Mouse (Mus musculus) cerebellum, adult 11-12 months (tissue): ENCODE results near the gene Panx2.
A peak's percentile ranks its signal among the peaks of the same experiment; 100 is the strongest.

Experiments
- DNase-seq: peaks from one replicate; pipeline ENCODE4 v3.0.0; 2022

The Panx2 gene

GRCm38 (mm10) chr15:89059161-89059931 is at the start of gene Panx2:
Panx2 (plus strand) TSS chr15:89059734.
- DNase-seq: peak; percentile 80

GRCm38 (mm10) chr15:89016722-89017121 is 42.8 kb upstream of the Panx2 start:
- DNase-seq: no peak

- no peak for DNase-seq
These were observed 39.4 kb upstream of the Panx2 start for GRCm38 (mm10) chr15:89020085-89020484.

- DNase-seq: no peak
These were observed 39.0 kb upstream of the Panx2 start for GRCm38 (mm10) chr15:89020492-89020891.

GRCm38 (mm10) chr15:89044381-89044780 is 15.2 kb upstream of the Panx2 start:
- DNase-seq: no peak

- no peak for DNase-seq
These were observed 13.2 kb upstream of the Panx2 start for GRCm38 (mm10) chr15:89046356-89046755.

GRCm38 (mm10) chr15:89054666-89055065 is 4.9 kb upstream of the Panx2 start:
- no peak for DNase-seq

- peak; percentile 54 for DNase-seq
These were observed 798 bp upstream of the Panx2 start for GRCm38 (mm10) chr15:89058736-89059135.

GRCm38 (mm10) chr15:89060032-89060681 is 623 bp downstream of the Panx2 start:
- DNase-seq: peak; percentile 75

GRCm38 (mm10) chr15:89060811-89061460 is 1.4 kb downstream of the Panx2 start:
- DNase-seq: peak; percentile 50

GRCm38 (mm10) chr15:89061761-89062517 is 2.4 kb downstream of the Panx2 start:
- DNase-seq: peak; percentile 43

GRCm38 (mm10) chr15:89062518-89062910 is 3.0 kb downstream of the Panx2 start:
- peak; percentile 40 for DNase-seq

- DNase-seq: peak; percentile 62
These were observed 3.5 kb downstream of the Panx2 start for GRCm38 (mm10) chr15:89063001-89063400.

GRCm38 (mm10) chr15:89063536-89063935 is 4.0 kb downstream of the Panx2 start:
- DNase-seq: peak; percentile 91

GRCm38 (mm10) chr15:89064891-89065290 is 5.4 kb downstream of the Panx2 start:
- peak; percentile 65 for DNase-seq

- DNase-seq: no peak
These were observed 8.1 kb downstream of the Panx2 start for GRCm38 (mm10) chr15:89067609-89068008.

GRCm38 (mm10) chr15:89068226-89068625 is 8.7 kb downstream of the Panx2 start:
- DNase-seq: peak; percentile 39

GRCm38 (mm10) chr15:89069336-89069840 is 9.9 kb downstream of the Panx2 start:
- no peak for DNase-seq

- DNase-seq: peak; percentile 49
These were observed 11.1 kb downstream of the Panx2 start for GRCm38 (mm10) chr15:89070606-89071005.

- DNase-seq: no peak
These were observed 14.6 kb downstream of the Panx2 start for GRCm38 (mm10) chr15:89073993-89074603.

- no peak for DNase-seq
These were observed 15.3 kb downstream of the Panx2 start, which contains the start of gene Trabd for GRCm38 (mm10) chr15:89074613-89075477. Trabd (plus strand) TSS chr15:89075124.
